Mouse (Mus musculus) cortical plate, adult 2 months (tissue): Measurements from ENCODE around the gene 1190005I06Rik.

ENCODE experiments used
- CTCF ChIP-seq: fragments of 200-500 bp; IDR thresholded peaks from 2 replicates; pipeline ENCODE4 v1.5.1; 2011; ENCODE audit warnings: mild to moderate bottlenecking, control low read depth, low read length; ENCODE audit not compliant: insufficient read depth; ENCODE audit errors: extremely low read depth
- POLR2A ChIP-seq: fragments of 200-500 bp; IDR thresholded peaks from 2 replicates; pipeline ENCODE4 v1.6.1; 2011; ENCODE audit warnings: mild to moderate bottlenecking, low read length, control low read depth; ENCODE audit not compliant: insufficient read depth; ENCODE audit errors: extremely low read depth

DNA sequence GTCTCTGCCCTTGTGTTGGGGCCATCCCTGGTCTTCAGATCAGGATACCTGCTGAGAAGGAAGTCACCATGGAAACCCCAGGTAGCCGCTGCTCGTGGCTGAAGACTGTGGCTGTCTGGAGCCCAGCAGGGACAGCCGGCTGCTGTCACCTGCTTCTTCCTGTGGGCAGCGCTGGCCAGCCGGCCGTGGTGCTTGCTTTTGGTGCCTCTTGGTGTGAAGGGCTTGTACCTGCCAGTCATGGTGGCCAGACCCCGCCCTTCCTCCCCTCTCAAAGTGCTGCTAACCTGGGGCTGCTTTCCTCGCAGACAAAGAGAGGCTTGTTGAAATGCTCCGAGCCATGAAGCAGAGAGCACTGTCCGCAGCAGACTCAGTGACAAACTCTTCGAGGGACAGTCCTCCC lies 73.6 kb downstream of the 1190005I06Rik start:
- no peak for TF ChIP-seq POLR2A
- TF ChIP-seq CTCF = no peak
